Mouse (Mus musculus) E14TG2a.4 (cell line): Measurements from ENCODE around the gene Nebl.

Source experiments
- CTCF ChIP-seq: conservative IDR thresholded peaks from 2 replicates; pipeline ENCODE4 v1.5.1; 2014; ENCODE audit warnings: low read length
- NANOG ChIP-seq: IDR thresholded peaks from 2 replicates; pipeline ENCODE4 v1.6.1; 2014; ENCODE audit warnings: borderline replicate concordance, low read length, mixed read lengths

- TF ChIP-seq CTCF, result no peak
- no peak for TF ChIP-seq NANOG
Observed at GRCm38 (mm10) chr2:17571716-17572115, 159.5 kb downstream of the Nebl start.
